Mouse (Mus musculus) heart, embryonic 11.5 days (tissue): ENCODE measurements around the gene Tpk1. TPM values are rescaled to one million over a fixed set of nuclear protein-coding genes. Genes with fewer than 3 reads are reported as not detected.
A peak's percentile ranks its signal among the peaks of the same experiment; 100 is the strongest.

ENCODE experiments used
- ATAC-seq: fragments of 200-750 bp; cut with Nextera tagmentation; replicated peaks from 2 replicates; pipeline ENCODE4 v1.8.0; 2017; ENCODE audit warnings: moderate library complexity; ENCODE audit not compliant: insufficient number of reproducible peaks, low FRiP score, low TSS enrichment
- H3K27ac ChIP-seq: fragments of 300-500 bp; sonication (generic); 2 replicates; pipeline ENCODE4 v1.5.1; 2014; ENCODE audit warnings: mild to moderate bottlenecking, low read depth, low read length
- H3K27me3 ChIP-seq: fragments of 300-500 bp; sonication (generic); 2 replicates; pipeline ENCODE4 v1.6.1; 2014; ENCODE audit warnings: mild to moderate bottlenecking, low read length, mixed read lengths; ENCODE audit not compliant: control insufficient read depth, insufficient read depth
- H3K36me3 ChIP-seq: fragments of 300-500 bp; sonication (generic); 2 replicates; pipeline ENCODE4 v1.6.1; 2014; ENCODE audit warnings: mild to moderate bottlenecking, low read length, moderate library complexity, mixed read lengths; ENCODE audit not compliant: control insufficient read depth, insufficient read depth
- H3K4me1 ChIP-seq: fragments of 300-500 bp; sonication (generic); 2 replicates; pipeline ENCODE4 v1.6.1; 2014; ENCODE audit warnings: low read length; ENCODE audit not compliant: control insufficient read depth, insufficient read depth
- H3K4me2 ChIP-seq: fragments of 300-500 bp; sonication (generic); 2 replicates; pipeline ENCODE4 v1.6.1; 2014; ENCODE audit warnings: mild to moderate bottlenecking, moderate library complexity
- H3K4me3 ChIP-seq: fragments of 300-500 bp; sonication (generic); 2 replicates; pipeline ENCODE4 v1.5.1; 2014; ENCODE audit warnings: low read depth, low read length
- H3K9ac ChIP-seq: fragments of 300-500 bp; sonication (generic); 2 replicates; pipeline ENCODE4 v1.6.1; 2014; ENCODE audit warnings: mild to moderate bottlenecking, low read depth, low read length, moderate library complexity
- H3K9me3 ChIP-seq: fragments of 300-500 bp; sonication (generic); replicated peaks from 2 replicates; pipeline ENCODE4 v1.6.1; 2016; ENCODE audit warnings: low read length; ENCODE audit not compliant: control insufficient read depth
- WGBS: fragments of 180-500 bp; shearing (Covaris S2); extraction: QIAGEN DNeasy Blood & Tissue Kit; methylation state at CpG from one replicate; pipeline ENCODE4 v1.1.7; 2014; ENCODE audit not compliant: insufficient replicate concordance; 5-methylcytosine and 5-hydroxymethylcytosine counted together
- polyA plus RNA-seq: library from polyadenylated mRNA; unstranded; fragments of >200 nt; fragmentation: Nextera tagmentation; extraction: Ambion mirVana; gene quantifications from 2 replicates; pipeline ENCODE4 v1.2.1, GENCODE M21; 2014

The Tpk1 gene
- polyA plus RNA-seq, 1 experiment from 2014 or later, result 7.1 TPM

GRCm38 (mm10) chr6:43360214-43360613 is 305.9 kb downstream of the Tpk1 start:
- no peak overlapping the region for H3K4me2 ChIP-seq
- H3K9ac ChIP-seq, result no peak overlapping the region
- H3K9me3 ChIP-seq, result no peaks in the 10 kb centered on the region
- H3K4me3 ChIP-seq, result no peak overlapping the region
- no peaks in the 10 kb centered on the region for H3K36me3 ChIP-seq
- no peaks in the 10 kb centered on the region for H3K27me3 ChIP-seq
- no peak overlapping the region for H3K27ac ChIP-seq
- no peaks in the 10 kb centered on the region for H3K4me1 ChIP-seq
- ATAC-seq, result no peak
- 76% methylated on average over 3 of the region's 3 CpGs for WGBS

DNA sequence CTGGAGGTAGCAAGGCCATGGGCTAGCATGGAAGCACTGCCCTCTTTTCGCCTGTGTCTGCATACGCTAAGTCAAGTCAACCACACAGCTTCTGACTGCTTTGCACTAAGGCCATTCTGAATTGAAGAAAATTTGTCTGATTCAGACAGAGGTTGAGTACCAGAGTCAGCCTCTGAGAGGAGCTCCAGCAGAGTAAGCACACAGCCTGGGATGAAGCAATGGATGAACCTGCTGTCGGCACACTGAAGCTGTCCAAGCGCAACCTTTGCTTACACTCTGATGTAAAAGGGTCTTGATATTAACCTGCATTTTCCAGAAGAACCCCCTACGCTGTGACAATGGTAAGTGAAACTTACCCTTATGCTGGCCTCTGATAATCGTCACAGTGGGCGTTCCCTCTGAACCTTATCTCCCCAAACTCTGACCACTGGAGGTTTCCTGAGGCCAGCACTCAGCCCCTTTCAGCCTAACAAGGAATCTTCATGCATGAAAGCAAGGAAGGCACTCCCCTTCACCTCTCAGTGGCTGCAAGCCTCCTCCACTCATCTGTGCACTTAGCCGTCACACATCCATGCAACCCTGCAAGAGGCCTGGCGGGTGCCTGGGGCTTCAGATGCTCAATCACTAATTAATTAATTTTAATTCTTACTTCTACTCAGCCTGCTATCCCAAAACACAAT is 311.4 kb downstream of the Tpk1 start:
- no peak overlapping the region; the same call in 1 of the 2 replicates for H3K4me3 ChIP-seq
- 0 out of 2 replicates have a peak, but pooled peaks have one; percentile 35 for ATAC-seq
- peak overlapping the region; percentile 17; the same call in 1 of the 2 replicates for H3K4me2 ChIP-seq

DNA sequence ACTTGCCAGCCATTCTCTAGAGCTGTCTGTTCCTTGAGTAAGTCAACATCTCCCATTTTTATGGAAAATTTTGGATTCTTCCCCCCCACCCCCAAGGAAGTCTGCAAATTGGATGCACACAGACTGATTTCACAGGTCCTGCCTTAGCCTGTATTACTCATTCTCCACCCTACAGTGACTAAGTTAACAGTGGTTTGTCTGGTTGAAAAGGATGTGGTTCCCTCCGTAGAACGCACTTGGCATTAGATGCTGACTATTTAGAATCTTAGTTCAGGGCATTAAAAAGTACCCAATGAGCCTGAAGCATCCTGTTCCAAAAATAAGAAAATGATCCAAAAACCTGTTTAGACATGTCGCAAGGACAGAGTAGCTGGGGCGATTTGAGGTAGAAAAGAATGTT is 312.6 kb downstream of the Tpk1 start:
- 93% methylated on average over 4 of the region's 4 CpGs for WGBS
- H3K4me1 ChIP-seq, result no peaks in the 10 kb centered on the region
- no peak for ATAC-seq

More for the DNA sequence above, 311.4 kb downstream of the Tpk1 start:
- Histone ChIP-seq H3K9ac (no peak overlapping the region), H3K27ac (no peak overlapping the region), H3K36me3 (no peaks in the 10 kb centered on the region), H3K27me3 (no peaks in the 10 kb centered on the region), H3K4me1 (no peaks in the 10 kb centered on the region), H3K9me3 (no peaks in the 10 kb centered on the region)
- WGBS, result 42% methylated on average over 9 of the region's 9 CpGs

GRCm38 (mm10) chr6:43349083-43349482 is 317.0 kb downstream of the Tpk1 start:
- no peaks in the 10 kb centered on the region for H3K4me1 ChIP-seq
- H3K9ac ChIP-seq, result no peak overlapping the region
- WGBS, result 54% methylated on average over 4 of the region's 4 CpGs
- H3K9me3 ChIP-seq, result no peaks in the 10 kb centered on the region
- H3K36me3 ChIP-seq, result no peaks in the 10 kb centered on the region
- no peak overlapping the region for H3K4me3 ChIP-seq
- ATAC-seq, result no peak
- H3K27ac ChIP-seq, result no peak overlapping the region
- no peak overlapping the region for H3K4me2 ChIP-seq
- H3K27me3 ChIP-seq, result no peaks in the 10 kb centered on the region

More for the DNA sequence above, 312.6 kb downstream of the Tpk1 start:
- Histone ChIP-seq H3K27me3 (no peaks in the 10 kb centered on the region), H3K9me3 (no peaks in the 10 kb centered on the region), H3K36me3 (no peaks in the 10 kb centered on the region), H3K9ac (no peak overlapping the region), H3K27ac (no peak overlapping the region), H3K4me2 (no peak overlapping the region), H3K4me3 (no peak overlapping the region)

GRCm38 (mm10) chr6:43347637-43348036 is 318.4 kb downstream of the Tpk1 start:
- no peaks in the 10 kb centered on the region for H3K4me1 ChIP-seq
- H3K9me3 ChIP-seq, result no peaks in the 10 kb centered on the region
- no peak overlapping the region for H3K27ac ChIP-seq
- no peaks in the 10 kb centered on the region for H3K36me3 ChIP-seq
- WGBS, result 91% methylated on average over 1 of the region's 1 CpGs
- H3K4me3 ChIP-seq, result no peak overlapping the region
- ATAC-seq, result no peak
- H3K9ac ChIP-seq, result no peak overlapping the region
- no peak overlapping the region for H3K4me2 ChIP-seq
- H3K27me3 ChIP-seq, result no peaks in the 10 kb centered on the region

DNA sequence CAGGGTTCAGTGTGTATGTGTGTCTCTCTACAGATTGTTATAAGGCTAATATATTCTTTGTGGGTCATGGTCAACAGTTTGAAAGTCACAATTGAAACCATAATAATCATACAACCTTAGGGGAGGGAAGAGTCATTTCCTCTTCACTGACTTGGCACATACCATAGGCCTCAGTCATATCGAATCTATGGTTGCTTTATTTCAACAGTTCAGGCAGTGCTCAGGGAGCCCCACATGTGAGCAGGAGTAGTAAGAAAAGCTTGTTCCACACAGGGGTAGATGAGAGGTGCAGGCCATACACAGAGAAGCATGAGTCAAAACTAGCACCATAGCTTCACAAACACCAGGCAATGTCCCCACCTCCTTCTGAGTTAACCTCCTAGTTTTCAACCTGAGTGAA is 323.1 kb downstream of the Tpk1 start:
- WGBS, result 68% methylated on average over 1 of the region's 1 CpGs
- Histone ChIP-seq H3K4me2 (no peak overlapping the region), H3K27ac (no peak overlapping the region), H3K4me3 (no peak overlapping the region), H3K4me1 (0 out of 2 replicates have a peak, but pooled peaks cover 3% of the 10 kb centered on the region), H3K36me3 (no peaks in the 10 kb centered on the region), H3K27me3 (no peaks in the 10 kb centered on the region), H3K9ac (no peak overlapping the region), H3K9me3 (no peaks in the 10 kb centered on the region)
- no peak for ATAC-seq

DNA sequence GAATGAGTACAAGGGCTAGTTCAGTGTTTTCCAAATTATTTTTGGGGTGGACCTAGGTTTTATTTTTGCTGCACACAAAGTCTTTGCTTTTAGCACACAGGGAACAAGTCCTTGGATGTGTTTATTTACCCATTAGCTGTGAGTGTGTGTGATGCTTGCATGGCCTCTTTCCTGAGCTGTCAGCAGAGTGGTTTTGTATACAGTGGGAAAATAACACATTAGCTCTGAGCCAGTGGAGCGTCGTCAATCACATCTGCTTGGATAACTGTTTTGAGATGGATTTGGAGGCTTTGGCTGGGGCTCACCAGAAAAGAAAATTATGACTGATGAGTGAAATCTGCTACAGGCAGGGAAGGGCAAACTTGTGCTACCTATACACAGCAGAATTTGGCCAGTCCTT is 323.7 kb downstream of the Tpk1 start:
- no peak overlapping the region for H3K9ac ChIP-seq
- ATAC-seq, result no peak
- H3K4me2 ChIP-seq, result no peak overlapping the region
- H3K9me3 ChIP-seq, result no peaks in the 10 kb centered on the region
- WGBS, result 34% methylated on average over 2 of the region's 2 CpGs
- H3K36me3 ChIP-seq, result no peaks in the 10 kb centered on the region
- H3K27ac ChIP-seq, result no peak overlapping the region
- peaks cover 3% of the 10 kb centered on the region; the same call in 1 of the 2 replicates for H3K4me1 ChIP-seq
- H3K4me3 ChIP-seq, result no peak overlapping the region
- no peaks in the 10 kb centered on the region for H3K27me3 ChIP-seq

DNA sequence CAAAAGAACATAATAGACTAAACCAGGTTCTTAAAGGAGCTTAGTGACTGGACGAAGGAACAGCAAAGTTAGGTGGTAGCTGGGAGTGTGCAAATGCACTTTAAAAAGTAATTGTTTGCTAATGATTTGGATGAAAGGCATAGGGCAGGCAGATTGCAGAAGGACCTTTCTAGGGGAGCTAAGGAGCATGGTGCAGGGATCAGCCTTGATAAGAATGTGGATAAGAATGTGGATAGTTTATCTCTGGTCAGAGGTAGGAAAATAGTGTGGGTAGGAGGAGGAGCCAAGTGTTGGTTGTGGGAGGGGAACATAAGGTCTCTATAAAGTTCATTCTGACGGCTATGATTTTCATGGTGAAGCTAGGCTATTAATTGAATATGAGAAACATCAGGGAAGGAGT is 327.3 kb downstream of the Tpk1 start:
- ATAC-seq, result no peak
- Histone ChIP-seq H3K36me3 (no peaks in the 10 kb centered on the region), H3K4me2 (no peak overlapping the region), H3K27me3 (no peaks in the 10 kb centered on the region), H3K9me3 (no peaks in the 10 kb centered on the region), H3K4me3 (no peak overlapping the region), H3K9ac (no peak overlapping the region), H3K4me1 (peaks cover 3% of the 10 kb centered on the region; the same call in 1 of the 2 replicates), H3K27ac (no peak overlapping the region)
- 53% methylated on average over 2 of the region's 2 CpGs for WGBS

DNA sequence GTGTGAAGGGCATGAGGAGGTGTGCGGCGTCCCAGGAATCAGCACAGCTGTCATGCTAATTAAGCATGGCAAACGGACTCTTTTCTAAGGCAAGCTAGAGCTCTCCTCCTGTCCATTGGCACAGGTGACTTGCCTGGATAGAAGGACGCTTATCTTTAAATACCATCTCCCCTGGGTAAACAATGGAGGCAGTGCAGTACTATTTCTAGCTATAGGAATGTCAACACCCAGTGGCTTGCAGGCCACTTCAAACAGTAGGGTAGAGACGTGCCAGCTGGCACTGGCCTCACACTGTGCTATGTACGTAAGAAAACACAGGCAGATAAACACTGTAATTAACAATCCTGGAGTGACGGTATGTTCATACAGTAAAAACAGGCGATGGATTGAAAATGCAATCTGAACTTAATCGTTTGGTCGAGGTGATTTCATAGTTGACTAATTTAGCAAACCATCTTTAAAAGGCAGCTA is 328.6 kb downstream of the Tpk1 start:
- Histone ChIP-seq H3K27ac (no peak overlapping the region), H3K9me3 (no peaks in the 10 kb centered on the region), H3K4me3 (no peak overlapping the region), H3K36me3 (no peaks in the 10 kb centered on the region), H3K4me2 (no peak overlapping the region), H3K9ac (no peak overlapping the region), H3K27me3 (no peaks in the 10 kb centered on the region), H3K4me1 (peaks cover 3% of the 10 kb centered on the region; the same call in 1 of the 2 replicates)
- no peak for ATAC-seq
- WGBS, result 41% methylated on average over 10 of the region's 10 CpGs
